Mouse (Mus musculus) CH12.LX (cell line): Measurements from ENCODE around the gene Pi16. TPM values are rescaled to one million over a fixed set of nuclear protein-coding genes. Genes with fewer than 3 reads are reported as not detected.

Experiments used
- DNase-seq: peaks from one replicate; pipeline ENCODE4 v3.0.0-alpha.2; 2013; ENCODE audit errors: extremely low read depth
- H3K27ac ChIP-seq: 2 replicates; pipeline ENCODE4 v1.5.1; 2012; ENCODE audit warnings: low read depth, mild to moderate bottlenecking, control low read depth, moderate library complexity; ENCODE audit not compliant: insufficient read depth
- H3K27me3 ChIP-seq: replicated peaks from 2 replicates; pipeline ENCODE3; 2012; ENCODE audit warnings: inconsistent platforms
- H3K36me3 ChIP-seq, 2 experiments: replicated peaks in 1 of 2; 2 replicates each; pipeline versions ENCODE3 to v1.6.1; 2012; ENCODE audit warnings: inconsistent platforms in 1 of 2, low read length in 1 of 2, mild to moderate bottlenecking in 1 of 2, mixed read lengths in 1 of 2, moderate library complexity in 1 of 2; ENCODE audit not compliant: control insufficient read depth in 1 of 2, insufficient read depth in 1 of 2
- H3K4me1 ChIP-seq, 2 experiments: 2 replicates each; pipeline ENCODE4 v1.6.1; 2012; ENCODE audit warnings: inconsistent platforms in 1 of 2, moderate library complexity in 1 of 2; ENCODE audit not compliant: insufficient read depth in 2 of 2, control insufficient read depth in 1 of 2
- H3K4me2 ChIP-seq: 2 replicates; pipeline ENCODE4 v1.6.1; 2012; ENCODE audit warnings: low read depth, mild to moderate bottlenecking, control low read depth; ENCODE audit not compliant: poor library complexity, insufficient read depth, severe bottlenecking
- H3K4me3 ChIP-seq, 3 experiments: fragments of 150-350 bp in 1 of 3; sonication (generic) in 1 of 3; replicated peaks in 1 of 3; 2 replicates each; pipeline versions ENCODE3 to v1.5.1; 2011 to 2012; ENCODE audit warnings: low read depth in 2 of 3, low read length in 2 of 3, mild to moderate bottlenecking in 2 of 3, moderate library complexity in 2 of 3, control low read depth in 1 of 3, improper control_type of control experiment in 1 of 3, inconsistent platforms in 1 of 3, mixed read lengths in 1 of 3; ENCODE audit not compliant: poor library complexity in 1 of 3
- H3K79me2 ChIP-seq: replicated peaks from 2 replicates; pipeline ENCODE4 v1.6.1; 2012; ENCODE audit warnings: mild to moderate bottlenecking, moderate library complexity; ENCODE audit not compliant: control insufficient read depth, poor library complexity, insufficient read depth, severe bottlenecking; ENCODE audit errors: extremely low read depth
- H3K9ac ChIP-seq: 2 replicates; pipeline ENCODE4 v1.6.1; 2012; ENCODE audit warnings: low read depth, mild to moderate bottlenecking, control low read depth, moderate library complexity; ENCODE audit not compliant: insufficient read depth
- H3K9me3 ChIP-seq: replicated peaks from 2 replicates; pipeline ENCODE3; 2012; ENCODE audit warnings: low read length, inconsistent platforms, mixed read lengths
- BHLHE40 ChIP-seq: IDR thresholded peaks from 2 replicates; pipeline ENCODE4 v1.6.1; 2011; ENCODE audit warnings: mild to moderate bottlenecking, low read depth, low read length, improper control_type of control experiment
- CTCF ChIP-seq, 2 experiments: IDR thresholded peaks in 1 of 2; conservative IDR thresholded peaks in 1 of 2; 2 replicates each; pipeline ENCODE4 v1.5.1; 2011 to 2012; ENCODE audit warnings: low read depth in 2 of 2, low read length in 2 of 2, improper control_type of control experiment in 1 of 2, inconsistent platforms in 1 of 2, mild to moderate bottlenecking in 1 of 2, moderate library complexity in 1 of 2
- E2F4 ChIP-seq: IDR thresholded peaks from 2 replicates; pipeline ENCODE4 v1.6.1; 2011; ENCODE audit warnings: low read depth, low read length, improper control_type of control experiment; ENCODE audit not compliant: insufficient replicate concordance
- ELF1 ChIP-seq: IDR thresholded peaks from 2 replicates; pipeline ENCODE4 v1.6.1; 2014; ENCODE audit warnings: low read depth, mild to moderate bottlenecking, inconsistent platforms, low read length, improper control_type of control experiment
- ETS1 ChIP-seq: conservative IDR thresholded peaks from 2 replicates; pipeline ENCODE4 v1.6.1; 2012; ENCODE audit warnings: low read depth, mild to moderate bottlenecking, inconsistent platforms, low read length, improper control_type of control experiment, moderate library complexity
- GABPA ChIP-seq: IDR thresholded peaks from 2 replicates; pipeline ENCODE4 v1.6.1; 2012; ENCODE audit warnings: low read depth, low read length, improper control_type of control experiment, inconsistent platforms; ENCODE audit not compliant: insufficient replicate concordance
- MAFK ChIP-seq: IDR thresholded peaks from 2 replicates; pipeline ENCODE4 v1.6.1; 2011; ENCODE audit warnings: low read length, improper control_type of control experiment; ENCODE audit not compliant: insufficient replicate concordance
- MAZ ChIP-seq: IDR thresholded peaks from 2 replicates; pipeline ENCODE4 v1.6.1; 2012; ENCODE audit warnings: low read depth, mild to moderate bottlenecking, inconsistent platforms, low read length, improper control_type of control experiment, moderate library complexity
- NELFE ChIP-seq: IDR thresholded peaks from 2 replicates; pipeline ENCODE4 v1.6.1; 2011; ENCODE audit warnings: low read depth, low read length, improper control_type of control experiment
- POLR2A ChIP-seq: IDR thresholded peaks from 2 replicates; pipeline ENCODE4 v1.6.1; 2011; ENCODE audit warnings: low read depth, mild to moderate bottlenecking, improper control_type of control experiment, low read length
- SMC3 ChIP-seq: IDR thresholded peaks from 2 replicates; pipeline ENCODE4 v1.6.1; 2011; ENCODE audit warnings: low read depth, low read length, improper control_type of control experiment
- TBP ChIP-seq: conservative IDR thresholded peaks from 2 replicates; pipeline ENCODE4 v1.6.1; 2011; ENCODE audit warnings: low read depth, low read length, improper control_type of control experiment
- UBTF ChIP-seq: IDR thresholded peaks from 2 replicates; pipeline ENCODE4 v1.6.1; 2012; ENCODE audit warnings: low read depth, mild to moderate bottlenecking, inconsistent platforms, low read length, improper control_type of control experiment, moderate library complexity
- USF1 ChIP-seq: IDR thresholded peaks from 2 replicates; pipeline ENCODE4 v1.6.1; 2014; ENCODE audit warnings: low read depth, mild to moderate bottlenecking, inconsistent platforms, low read length, improper control_type of control experiment
- USF2 ChIP-seq: conservative IDR thresholded peaks from 2 replicates; pipeline ENCODE4 v1.6.1; 2011; ENCODE audit warnings: low read depth, low read length, improper control_type of control experiment
- dilution Hi-C: fragments of 300-500 bp; cut with MboI; formaldehyde crosslinking; loops from 2 replicates; pipeline ENCODE4 v1.14.3; 2020; ENCODE audit warnings: low sequenced_read_pairs; ENCODE audit not compliant: extremely low pct_unique_long_range_greater_than_20kb, extremely low pct_ligation_motif_present
- in situ Hi-C: fragments of 300-500 bp; cut with MboI; formaldehyde crosslinking; loops from 3 replicates; pipeline ENCODE4 v1.14.3; 2019; ENCODE audit warnings: low sequenced_read_pairs, low pct_ligation_motif_present, low pct_unique_long_range_greater_than_20kb, mixed read lengths
- polyA plus RNA-seq: library from polyadenylated mRNA; unstranded; fragments of >175 nt; gene quantifications from 2 replicates; pipeline ENCODE4 v1.2.1, GENCODE M21; 2012; ENCODE audit warnings: low read depth; ENCODE audit not compliant: insufficient read length
- total RNA-seq, 2 experiments: library from RNA; depleted of rRNA; stranded (reverse); fragments of 300-350 nt in 1 of 2; fragments of >200 nt in 1 of 2; gene quantifications; 2 replicates each; pipeline ENCODE4 v1.2.3; 2012 to 2014

Gene Pi16
- total and polyA plus RNA-seq, 3 experiments = 0.13 TPM; not detected in 2

DNA sequence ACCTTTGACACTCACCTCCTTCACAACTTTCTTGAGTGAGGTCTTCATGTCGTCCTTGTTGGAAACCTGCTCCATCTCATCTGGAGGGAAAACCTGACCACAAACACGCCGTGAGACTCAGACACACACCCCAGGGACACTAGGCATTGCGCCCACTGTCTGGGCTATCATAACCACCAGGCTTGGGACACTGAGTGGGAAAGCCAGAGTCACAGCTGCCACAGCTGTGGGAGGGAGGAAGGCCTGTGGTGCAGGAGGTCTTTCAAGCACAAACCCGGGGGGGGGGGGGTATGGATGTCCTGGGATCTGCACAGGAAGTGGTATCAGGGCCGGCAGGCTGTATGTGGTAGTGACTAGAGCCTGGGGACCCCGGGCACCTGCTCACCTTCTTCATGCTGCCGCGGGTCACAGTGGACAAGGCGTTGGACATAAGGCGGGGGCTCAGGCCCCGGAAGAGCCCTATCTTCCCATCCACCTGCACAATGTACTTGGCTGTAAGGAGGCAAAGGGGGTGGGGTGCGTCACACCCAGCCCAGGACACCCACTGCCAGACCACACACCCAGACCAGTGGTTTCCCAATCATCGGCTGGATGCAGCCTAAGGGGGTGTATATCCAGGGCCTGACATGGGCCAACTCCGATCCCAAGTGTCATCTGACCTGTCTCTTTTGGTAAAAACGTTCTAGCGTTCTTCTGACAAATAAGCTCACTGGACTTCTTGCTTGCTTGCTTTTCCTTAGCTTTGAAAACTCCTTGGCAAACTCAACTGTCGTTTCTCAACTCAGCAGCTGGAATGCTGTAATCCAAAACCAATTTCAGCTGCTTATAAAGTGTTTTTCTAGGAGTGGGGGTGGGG is 23.2 kb downstream of the Pi16 start:
- peaks cover 1% of the 10 kb centered on the region; the same call in 1 of the 2 replicates for H3K79me2 ChIP-seq
- no peaks in the 10 kb centered on the region for H3K27me3 ChIP-seq
- H3K4me2 ChIP-seq = no peak overlapping the region
- DNase-seq = no peak
- no peak overlapping the region for H3K9ac ChIP-seq
- peaks cover 12 to 45% of the 10 kb centered on the region in 2 experiments for H3K4me1 ChIP-seq
- no peak for TF ChIP-seq NELFE
- dilution Hi-C loops (no loop called here), in situ Hi-C loops (no loop called here)
- H3K27ac ChIP-seq = no peak overlapping the region
- H3K36me3 ChIP-seq = peaks cover 68 to 93% of the 10 kb centered on the region in 2 experiments
- H3K4me3 ChIP-seq = no peak overlapping the region
- no peaks in the 10 kb centered on the region for H3K9me3 ChIP-seq

DNA sequence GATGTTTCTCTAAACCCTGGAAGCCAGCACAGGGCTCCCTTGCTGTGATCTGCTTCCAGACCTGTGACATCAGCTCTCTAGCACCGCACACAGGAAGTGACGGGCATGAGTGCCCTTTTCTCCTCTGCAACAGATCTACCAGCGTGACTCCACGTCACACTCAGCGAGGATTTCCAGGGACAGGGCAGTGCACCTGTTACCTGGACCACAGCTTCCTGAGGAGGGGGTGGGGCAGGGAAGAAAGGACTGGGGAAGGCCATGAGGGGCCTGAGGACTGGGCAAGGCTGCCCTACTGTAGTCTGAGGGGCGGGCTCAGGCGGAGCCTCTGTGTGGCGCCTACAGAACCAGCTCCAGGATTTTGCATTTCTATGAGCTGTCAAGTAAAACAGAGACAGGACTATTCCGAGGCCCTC is 24.1 kb downstream of the Pi16 start:
- TF ChIP-seq SMC3 (peak; percentile 1; the same call in 1 of the 2 replicates), GABPA (no peak), ETS1 (no peak), CTCF (conservative IDR thresholded peaks at IDR 0.05 in 1 of 2, IDR thresholded peaks at IDR 0.05 in 1 of 2; ENCODE audit: low read depth in 2 of 2, low read length in 2 of 2) (peak in 1 of 2 experiments; percentile 20; a peak in 1 of 4 replicates), NELFE (no peak)
- TF ChIP-seq, all 38 proteins: peak for 2
- H3K4me2 ChIP-seq = no peak overlapping the region
- H3K27me3 ChIP-seq = no peaks in the 10 kb centered on the region
- H3K27ac ChIP-seq = no peak overlapping the region
- H3K9ac ChIP-seq = no peak overlapping the region
- in situ Hi-C loops = no loop called here
- peaks cover 11% of the 10 kb centered on the region for H3K79me2 ChIP-seq
- peaks cover 14 to 54% of the 10 kb centered on the region in 2 experiments for H3K4me1 ChIP-seq
- no peak overlapping the region for H3K4me3 ChIP-seq
- no peaks in the 10 kb centered on the region for H3K9me3 ChIP-seq
- dilution Hi-C loops = no loop called here
- peaks cover 60 to 85% of the 10 kb centered on the region in 2 experiments for H3K36me3 ChIP-seq
- no peak for DNase-seq

DNA sequence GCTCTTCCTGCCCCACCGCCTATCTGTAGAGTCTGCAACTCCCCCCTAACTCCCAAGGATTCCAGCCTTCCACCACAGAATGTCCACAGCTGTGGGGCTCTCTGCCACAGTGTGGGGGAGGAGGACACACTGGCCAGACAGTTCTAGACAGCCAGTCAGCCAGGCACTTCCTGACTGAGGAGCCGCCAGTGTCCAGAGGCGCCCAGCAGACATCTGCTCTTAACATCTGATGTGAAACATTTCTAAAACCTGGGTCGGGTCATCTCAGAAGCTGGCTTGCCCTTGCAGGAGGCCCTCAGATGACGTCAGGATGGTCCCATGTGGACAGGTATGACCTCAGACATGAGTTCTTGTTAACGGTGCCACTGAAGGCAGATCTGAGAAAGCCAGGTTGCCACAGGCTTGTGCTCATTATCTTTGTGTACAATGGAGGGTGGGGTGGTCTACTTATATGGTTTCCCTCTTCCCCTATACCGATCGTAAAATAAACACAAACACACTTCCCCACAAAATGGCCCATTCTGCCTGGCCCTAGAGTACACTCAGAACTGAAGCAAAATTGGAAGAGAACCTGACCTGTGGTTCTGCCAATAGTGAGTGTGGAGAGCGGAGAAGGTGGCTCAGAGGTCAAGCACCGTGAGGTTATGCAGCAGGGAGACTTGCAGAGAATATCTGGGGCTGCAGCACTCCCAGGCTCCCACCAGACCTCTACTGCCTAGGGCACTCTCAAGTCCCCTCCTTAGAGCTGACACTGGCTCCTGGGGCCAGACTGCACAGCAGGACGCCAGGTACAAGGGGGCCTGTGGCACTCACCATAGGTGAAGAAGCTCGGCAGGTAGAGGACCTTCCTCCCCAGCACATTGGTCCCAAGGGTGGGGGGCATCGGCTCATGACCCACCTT is 24.8 kb downstream of the Pi16 start:
- no peaks in the 10 kb centered on the region for H3K9me3 ChIP-seq
- H3K4me3 ChIP-seq = no peak overlapping the region
- H3K4me2 ChIP-seq = no peak overlapping the region
- no peak overlapping the region for H3K9ac ChIP-seq
- TF ChIP-seq USF2 (no peak), UBTF (no peak), TBP (no peak), E2F4 (no peak), ETS1 (no peak; the same call in 1 of the 2 replicates), ELF1 (peak; percentile 28), MAFK (no peak), POLR2A (no peak), USF1 (no peak), BHLHE40 (no peak), MAZ (no peak), SMC3 (0 out of 2 replicates have a peak, but pooled peaks have one; percentile 0)
- TF ChIP-seq, all 38 proteins: peak for 2
- H3K27ac ChIP-seq = no peak overlapping the region
- no peaks in the 10 kb centered on the region for H3K27me3 ChIP-seq
- H3K79me2 ChIP-seq = peaks cover 17% of the 10 kb centered on the region
- dilution Hi-C loops (no loop called here), in situ Hi-C loops (no loop called here)
- no peak for DNase-seq
- peaks cover 14 to 57% of the 10 kb centered on the region in 2 experiments for H3K4me1 ChIP-seq
- H3K36me3 ChIP-seq = peaks cover 53 to 79% of the 10 kb centered on the region in 2 experiments
